Mouse (Mus musculus) gastrocnemius, postnatal 36 days (tissue): ENCODE results near the gene 2210016L21Rik. TPM values are rescaled to one million over a fixed set of nuclear protein-coding genes. Genes with fewer than 3 reads are reported as not detected.
"Not testable (repeated sequence)": the region's sequence is repeated elsewhere in the genome, so short reads cannot be mapped to it uniquely, and the experiment has no call there.

Source experiments
- DNase-seq, 2 experiments: peaks; one replicate each; pipeline ENCODE4 v3.0.0; 2022
- intact Hi-C: fragments of 180-260 bp; cut with DNase I; formaldehyde crosslinking; loops from one replicate; pipeline ENCODE4 v1.15.1; 2025
- total RNA-seq, 2 experiments: library from RNA; stranded (reverse); gene quantifications; 2 replicates each; pipeline ENCODE4 v1.2.3; 2021

2210016L21Rik gene
- total RNA-seq, 2 experiments from 2014 or later: 19.2 to 23.1 TPM

DNA sequence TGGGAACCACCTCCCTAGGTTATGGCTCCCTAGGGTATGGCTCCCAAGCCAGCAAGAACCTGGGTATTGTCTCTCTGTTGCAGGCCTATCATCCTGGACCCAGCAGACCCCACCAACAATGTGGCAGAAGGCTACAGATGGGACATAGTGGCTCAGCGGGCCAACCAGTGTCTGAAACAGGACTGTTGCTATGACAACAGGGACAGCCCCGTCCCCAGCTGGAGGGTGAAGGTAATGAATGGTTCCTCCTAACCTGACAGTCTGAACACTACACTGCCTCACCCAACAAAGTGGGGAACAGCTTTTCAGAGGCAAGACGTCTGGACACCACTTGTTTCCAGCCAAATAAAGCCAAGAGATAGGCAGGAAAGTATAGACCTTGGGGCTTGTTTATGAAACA lies 6.1 kb upstream of the 2210016L21Rik start:
- no peak for DNase-seq
- intact Hi-C loops: no loop called here

DNA sequence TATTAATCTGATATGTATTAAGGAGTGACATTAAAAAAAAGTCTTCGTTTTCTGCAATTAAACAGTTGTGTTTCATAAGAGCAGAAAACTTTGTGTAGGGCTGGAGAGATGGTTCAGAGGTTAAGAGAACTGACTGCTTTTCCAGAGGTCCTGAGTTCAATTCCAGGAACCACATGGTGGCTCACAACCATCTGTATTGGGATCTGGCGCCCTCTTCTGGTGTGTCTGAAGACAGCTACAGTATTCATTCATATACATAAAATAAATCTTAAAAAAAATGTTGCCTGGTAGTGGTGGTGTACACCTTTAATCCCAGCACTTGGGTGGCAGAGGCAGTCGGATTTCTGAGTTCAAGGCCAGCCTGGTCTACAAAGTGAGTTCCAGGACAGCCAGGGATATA lies 820 bp upstream of the 2210016L21Rik start:
- DNase-seq, intact Hi-C loops: not testable (repeated sequence)

DNA sequence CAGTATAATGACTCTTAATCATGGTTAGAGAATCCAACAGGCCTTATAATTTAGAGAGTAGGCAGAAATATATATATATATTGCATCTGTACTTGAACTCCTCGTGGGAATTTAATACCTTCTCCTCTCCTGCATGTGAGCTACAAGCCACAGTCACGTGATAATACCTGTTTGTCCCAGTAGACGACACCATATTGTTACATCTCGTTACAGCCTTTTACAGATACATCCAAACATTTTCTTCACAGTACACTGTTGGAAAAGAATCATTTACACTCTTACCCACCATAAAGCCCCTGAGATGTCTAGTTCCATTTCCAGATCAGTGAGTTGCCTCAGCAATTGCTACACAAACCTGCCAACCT lies 790 bp downstream of the 2210016L21Rik start:
- DNase-seq: no peak
- intact Hi-C loops: no loop called here

DNA sequence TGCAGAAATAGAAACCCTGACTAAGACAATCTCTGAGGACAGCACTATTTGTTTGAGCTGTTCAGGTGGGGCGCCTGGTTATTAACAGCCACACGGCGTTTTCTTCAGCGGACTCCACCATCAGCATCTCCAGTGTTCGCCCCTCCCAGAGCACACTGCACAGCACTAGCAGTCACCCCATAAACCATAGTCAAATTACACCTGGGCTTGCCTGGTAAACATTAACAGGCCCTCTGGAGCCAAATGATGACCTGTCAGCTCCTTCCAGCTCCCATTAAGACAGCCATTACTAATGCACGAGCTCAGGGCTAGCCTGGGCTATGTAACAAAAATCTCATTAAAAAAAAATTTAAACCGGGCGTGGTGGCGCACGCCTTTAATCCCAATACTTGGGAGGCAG lies 3.1 kb downstream of the 2210016L21Rik start:
- intact Hi-C loops: no loop called here

DNA sequence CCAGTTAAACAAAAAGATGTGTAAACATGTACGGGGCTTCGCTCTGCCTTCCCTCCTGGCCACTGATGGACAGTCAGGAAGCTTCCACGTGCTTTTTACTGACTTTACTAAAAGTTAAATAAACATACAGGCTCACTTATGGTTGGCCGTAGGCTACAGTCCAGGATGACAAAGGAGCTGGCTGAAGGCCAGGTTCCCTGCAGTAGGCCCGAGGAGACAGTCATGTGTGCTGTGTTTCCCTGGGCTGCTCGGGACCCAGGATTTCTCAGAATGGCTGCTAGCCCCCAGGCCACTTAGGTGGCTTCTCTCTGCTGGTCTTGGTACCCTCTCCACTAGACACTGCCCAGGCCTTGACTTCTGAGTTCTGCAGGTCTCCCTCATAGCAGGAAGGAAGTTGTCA lies 6.9 kb downstream of the 2210016L21Rik start:
- intact Hi-C loops: no loop called here
- no peak for DNase-seq

More for the DNA sequence above, 3.1 kb downstream of the 2210016L21Rik start:
- DNase-seq: no peak

- DNase-seq: no peak
- intact Hi-C loops: no loop called here
Observed at GRCm38 (mm10) chr5:114949316-114949715, 7.4 kb downstream of the 2210016L21Rik start.

DNA sequence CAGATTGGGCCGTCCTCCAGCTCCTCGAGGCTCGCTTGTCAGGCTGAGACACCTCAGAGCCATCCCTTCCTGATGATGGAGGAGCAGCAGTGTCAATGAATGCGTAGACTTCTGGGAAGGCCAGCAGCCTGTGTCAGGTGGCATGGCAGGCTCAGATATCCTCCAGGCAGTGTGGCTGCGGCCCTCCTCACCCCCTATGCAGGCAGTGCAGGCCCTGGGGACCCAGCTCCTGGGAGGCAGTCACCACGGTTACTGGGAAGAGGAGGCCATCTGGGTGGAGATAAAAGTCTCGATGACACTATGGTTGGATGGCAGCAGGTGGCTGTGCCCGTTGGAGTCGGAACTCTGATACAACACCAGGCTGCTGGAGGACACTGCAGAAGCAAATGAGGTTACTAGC lies 7.9 kb downstream of the 2210016L21Rik start:
- intact Hi-C loops: no loop called here
- DNase-seq: no peak

DNA sequence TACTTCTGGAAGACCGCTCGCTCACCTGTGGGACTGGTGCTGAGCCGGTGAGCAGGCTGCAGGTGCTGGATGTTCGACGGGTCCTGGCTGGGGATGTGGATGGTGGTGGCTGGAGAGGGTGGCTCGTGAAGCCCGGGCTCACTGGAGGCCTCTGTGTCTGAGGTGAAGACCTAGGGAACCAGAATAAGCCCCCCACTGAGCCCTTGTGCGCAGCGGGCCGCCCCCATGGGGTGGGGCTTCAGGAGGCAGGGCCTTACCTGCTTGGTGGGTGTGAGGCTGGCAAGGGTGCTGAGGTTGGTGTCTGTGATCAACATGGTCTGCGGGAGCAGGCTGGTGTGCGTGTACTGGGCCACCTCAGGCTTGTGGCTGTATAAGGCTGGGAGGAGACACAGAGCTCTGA lies 8.7 kb downstream of the 2210016L21Rik start:
- no peak for DNase-seq
- intact Hi-C loops: no loop called here

- intact Hi-C loops: no loop called here
- no peak for DNase-seq
Observed at GRCm38 (mm10) chr5:114951279-114951880, 9.4 kb downstream of the 2210016L21Rik start.

- DNase-seq: no peak
- intact Hi-C loops: no loop called here
Observed at GRCm38 (mm10) chr5:114953326-114953725, 11.4 kb downstream of the 2210016L21Rik start.

GRCm38 (mm10) chr5:114958069-114958468 lies 16.1 kb downstream of the 2210016L21Rik start:
- intact Hi-C loops: no loop called here
- no peak for DNase-seq

- DNase-seq: no peak
- intact Hi-C loops: no loop called here
Observed at GRCm38 (mm10) chr5:114961590-114962360, 19.8 kb downstream of the 2210016L21Rik start.

DNA sequence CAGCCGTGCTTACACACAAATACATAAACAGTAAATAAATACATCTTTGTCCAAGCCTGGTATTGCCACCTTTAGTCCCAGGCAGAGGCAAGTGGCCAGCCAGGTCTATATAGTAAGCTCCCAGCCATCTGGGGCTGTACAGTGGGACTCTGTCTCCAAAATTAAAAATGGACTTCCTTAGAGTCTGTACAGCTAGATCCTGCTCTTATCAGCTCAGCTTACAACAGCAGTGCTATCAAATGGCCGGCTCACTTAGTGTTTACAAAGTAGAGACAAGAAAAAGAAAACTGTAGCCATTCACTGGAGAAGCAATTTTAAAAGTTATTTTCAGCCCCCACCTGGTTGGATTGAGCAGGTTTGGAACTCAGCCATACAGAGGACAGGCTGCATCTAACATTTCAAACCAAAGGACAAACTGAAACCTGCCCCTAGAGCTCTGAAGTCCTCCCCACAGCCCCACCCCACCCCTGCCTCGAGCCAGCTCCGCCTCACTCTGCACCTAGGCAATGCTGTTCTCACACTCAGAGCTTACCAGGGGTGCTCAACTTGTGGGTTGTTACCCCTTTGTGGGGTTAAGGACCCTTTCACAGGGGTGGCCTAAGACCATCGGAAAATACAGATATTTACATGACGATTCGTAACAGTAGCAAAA lies 22.5 kb downstream of the 2210016L21Rik start:
- no peak for DNase-seq

DNA sequence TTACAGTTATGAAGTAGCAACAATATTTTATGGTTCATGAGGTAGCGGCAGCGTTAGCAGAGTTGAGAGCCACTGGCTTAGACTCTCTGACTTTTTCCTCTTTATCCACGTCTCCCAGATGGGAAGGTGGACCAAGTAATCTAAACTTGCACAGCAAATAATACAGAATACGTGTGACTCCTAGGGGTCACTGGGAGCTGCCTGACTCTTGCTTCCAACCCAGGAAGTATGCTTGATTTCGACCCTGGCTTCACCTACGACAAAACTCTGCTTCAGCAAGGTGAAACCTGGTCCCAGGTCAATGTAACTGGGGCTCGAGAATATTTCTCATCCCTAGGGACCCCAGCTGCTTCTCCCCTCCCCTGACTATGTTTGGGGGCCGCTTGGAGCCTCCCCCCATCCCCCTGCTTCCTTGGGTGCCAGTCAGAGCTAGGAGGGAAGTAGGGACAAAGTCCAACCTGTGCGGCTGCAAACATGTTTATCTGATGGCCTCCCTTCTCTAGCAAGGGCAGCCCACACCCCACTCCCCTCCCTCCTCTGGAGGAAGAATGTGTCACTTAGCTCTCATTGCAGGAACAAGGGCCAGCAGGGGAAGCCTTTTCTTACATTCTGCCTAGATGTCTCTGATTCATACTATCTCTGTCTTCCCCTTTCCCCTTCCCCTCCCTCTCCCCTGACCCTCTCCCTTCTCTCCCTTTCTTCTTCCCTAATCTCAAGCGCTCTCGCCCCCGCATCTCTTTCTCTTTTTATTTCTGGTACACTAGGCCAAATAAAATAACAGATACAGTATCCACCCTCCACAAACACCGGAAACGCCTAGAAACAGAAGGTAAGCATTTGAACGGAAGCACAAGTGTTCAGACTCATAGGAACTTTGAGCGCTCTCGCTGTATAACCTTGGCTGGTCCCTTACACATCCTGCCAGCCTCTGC lies 23.3 kb downstream of the 2210016L21Rik start:
- no peak for DNase-seq
- intact Hi-C loops: no loop called here

More for the DNA sequence above, 22.5 kb downstream of the 2210016L21Rik start:
- intact Hi-C loops: no loop called here

DNA sequence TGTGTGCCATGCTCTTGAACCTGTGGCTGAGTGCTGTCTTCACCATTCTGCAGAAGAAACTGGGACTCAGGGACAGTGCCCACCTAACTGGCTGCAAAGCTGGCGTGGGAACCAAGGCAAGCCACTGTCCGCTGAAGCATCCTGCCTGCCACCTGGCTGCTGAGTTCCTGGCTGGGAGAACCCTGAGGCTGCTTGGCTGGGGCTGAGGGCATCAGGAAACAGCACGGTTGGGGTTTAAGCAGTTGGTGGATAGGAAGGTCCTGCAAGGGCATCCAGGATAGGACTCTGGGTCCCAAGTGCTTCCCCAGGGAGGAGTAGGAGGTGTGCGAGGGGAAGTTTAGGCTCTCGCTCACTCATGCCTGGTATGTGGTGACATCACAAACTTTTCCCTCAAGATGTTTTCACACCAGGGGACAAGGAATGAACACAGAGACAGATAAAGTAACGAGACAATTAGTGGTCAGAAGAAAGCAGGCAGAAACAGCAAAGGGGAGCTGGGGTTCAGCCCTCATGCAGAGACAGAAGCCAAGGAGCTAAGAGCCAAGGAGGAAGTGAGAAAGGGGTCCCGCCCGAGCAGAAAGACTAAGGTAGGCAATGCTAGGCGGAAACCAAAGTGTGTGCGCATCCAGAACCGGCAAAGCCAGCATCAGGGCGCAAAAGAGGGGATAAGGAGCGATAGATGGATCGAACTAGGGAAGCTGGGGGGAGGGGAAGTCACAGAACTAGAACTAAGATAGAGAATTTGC lies 25.7 kb downstream of the 2210016L21Rik start:
- DNase-seq: no peak
- intact Hi-C loops: no loop called here

GRCm38 (mm10) chr5:114968651-114969050 lies 26.7 kb downstream of the 2210016L21Rik start:
- intact Hi-C loops: no loop called here
- no peak for DNase-seq

- intact Hi-C loops: no loop called here
Observed at GRCm38 (mm10) chr5:114969064-114969463, 27.1 kb downstream of the 2210016L21Rik start.

DNA sequence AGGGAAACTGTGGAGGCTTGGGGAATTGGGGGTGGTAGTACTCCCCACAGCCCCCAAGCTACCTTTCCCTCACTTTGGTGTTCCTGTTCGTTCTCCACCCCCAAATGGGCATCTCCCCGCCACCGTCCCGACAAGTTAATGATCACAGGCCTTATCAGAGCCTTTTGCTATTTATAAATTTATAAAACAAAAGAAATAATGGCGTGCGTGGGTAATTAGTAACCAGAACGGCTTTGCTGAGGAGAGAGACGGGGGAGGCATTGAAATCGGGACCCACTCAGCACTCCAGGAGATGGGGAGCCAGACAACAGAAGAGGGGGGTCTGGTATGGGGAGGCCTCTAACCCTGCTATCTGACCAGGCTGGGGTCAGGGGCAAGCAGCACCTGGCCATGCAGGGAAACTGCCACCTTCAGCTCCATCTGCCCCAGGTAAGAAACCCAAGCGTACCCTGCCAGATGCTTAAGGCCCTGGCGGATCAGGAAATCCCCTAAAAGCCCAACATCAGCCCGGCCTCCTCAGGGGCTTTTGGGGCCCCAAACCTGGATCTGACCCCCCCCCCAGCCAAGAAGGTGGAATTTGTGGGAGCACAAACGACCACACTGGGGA lies 27.8 kb downstream of the 2210016L21Rik start:
- no peak for DNase-seq
- intact Hi-C loops: loop anchor here (10.0 kb wide), 1 partner anchor 265 kb away; the partner anchor contains the start of gene Pop5

More at GRCm38 (mm10) chr5:114969064-114969463, 27.1 kb downstream of the 2210016L21Rik start:
- no peak for DNase-seq

- intact Hi-C loops: loop anchor here (10.0 kb wide), 1 partner anchor 264 kb away; the partner anchor contains the start of gene Pop5
- no peak for DNase-seq
Observed at GRCm38 (mm10) chr5:114970824-114971227, 28.9 kb downstream of the 2210016L21Rik start, which contains the start of gene Hnf1a. Gene Hnf1a, minus strand, starts transcription at chr5:114971094.
